Mouse (Mus musculus): ENCODE results near the gene Synj1. TPM values are rescaled to one million over a fixed set of nuclear protein-coding genes. Genes with fewer than 3 reads are reported as not detected.

The Synj1 gene
- total RNA-seq, 2 experiments from 2014 or later, result 44.6 to 105 TPM

DNA sequence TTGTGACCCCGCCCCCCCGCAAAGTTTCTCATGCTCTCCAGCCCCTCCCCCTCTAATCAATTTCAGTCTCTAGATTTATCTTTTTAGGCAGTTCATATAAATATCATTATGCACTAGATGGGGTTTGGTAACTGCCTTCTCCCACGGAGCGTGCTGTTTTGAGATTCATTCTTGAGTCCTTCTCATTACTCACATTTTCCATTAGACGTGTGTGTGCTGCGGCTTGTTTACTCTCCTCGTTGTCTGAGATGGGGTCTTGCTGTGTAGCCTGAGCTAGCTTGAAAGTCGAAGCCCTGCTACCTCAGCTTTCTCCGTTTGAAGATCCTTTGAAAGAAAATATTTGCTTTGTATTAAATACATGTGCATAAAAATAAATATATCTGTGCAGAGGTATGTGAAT is 117.3 kb downstream of the Synj1 start:
- ATAC-seq (ENCODE audit: poor library complexity, severe bottlenecking), result no peak

DNA sequence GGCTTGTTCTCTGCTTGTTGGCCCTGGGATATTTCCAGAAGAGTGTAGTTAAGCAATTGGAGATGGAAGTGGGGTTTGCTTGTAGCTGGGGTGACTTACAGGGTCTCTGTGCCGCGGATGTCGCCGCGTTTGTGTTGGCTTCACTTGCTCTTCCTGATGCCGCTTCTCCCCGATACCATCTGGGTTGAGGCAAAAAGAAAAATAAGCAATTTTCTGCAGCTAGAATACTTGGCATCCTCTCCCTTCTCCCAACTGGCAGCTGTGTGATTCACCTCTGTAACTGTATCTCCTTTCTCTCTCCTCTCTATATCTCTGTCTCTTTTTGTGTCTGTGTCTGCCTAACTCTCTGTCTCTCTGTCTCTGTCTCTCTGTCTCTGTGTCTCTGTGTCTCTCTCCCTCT is 118.1 kb downstream of the Synj1 start:
- no peak for ATAC-seq (ENCODE audit: poor library complexity, severe bottlenecking)

DNA sequence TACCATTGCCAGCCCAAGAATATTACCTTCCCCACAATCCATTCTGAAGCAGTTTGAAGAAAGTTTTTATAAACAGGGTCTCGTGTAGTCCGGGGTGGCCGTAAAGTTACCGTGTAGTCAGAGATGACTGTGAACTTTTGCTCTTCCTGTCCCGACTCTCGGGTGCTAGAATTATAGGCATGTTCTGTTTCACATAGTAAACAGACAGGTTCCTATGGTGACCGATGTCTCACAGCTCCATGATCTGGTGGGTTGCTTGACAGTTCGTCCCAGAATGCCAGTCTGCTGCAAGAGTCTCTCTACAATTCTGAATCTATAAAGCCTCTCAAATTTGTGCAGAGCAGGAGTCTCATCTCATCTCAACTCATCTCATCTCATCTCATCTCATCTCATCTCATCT is 119.0 kb downstream of the Synj1 start:
- ATAC-seq (ENCODE audit: poor library complexity, severe bottlenecking), result no peak

DNA sequence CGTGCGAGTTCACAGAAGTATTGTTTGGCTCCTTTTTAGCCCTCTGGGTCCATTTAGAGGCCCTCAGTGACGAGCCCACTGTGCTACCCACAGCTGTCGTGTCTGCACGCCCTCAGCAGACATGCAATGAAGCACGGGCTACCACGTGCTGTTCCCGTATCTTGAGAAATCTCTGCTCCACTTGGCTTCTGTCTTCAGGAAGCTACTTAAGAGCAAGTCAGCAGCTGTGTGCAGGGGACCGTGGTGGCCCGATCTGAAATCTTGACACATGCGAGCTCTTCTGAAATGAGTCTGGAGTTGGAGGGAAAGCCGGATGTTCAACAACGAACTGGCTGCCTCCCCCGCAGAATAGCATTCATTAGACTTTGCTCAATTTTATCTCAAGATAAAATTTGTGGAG is 119.5 kb downstream of the Synj1 start:
- ATAC-seq (ENCODE audit: poor library complexity, severe bottlenecking), result no peak

DNA sequence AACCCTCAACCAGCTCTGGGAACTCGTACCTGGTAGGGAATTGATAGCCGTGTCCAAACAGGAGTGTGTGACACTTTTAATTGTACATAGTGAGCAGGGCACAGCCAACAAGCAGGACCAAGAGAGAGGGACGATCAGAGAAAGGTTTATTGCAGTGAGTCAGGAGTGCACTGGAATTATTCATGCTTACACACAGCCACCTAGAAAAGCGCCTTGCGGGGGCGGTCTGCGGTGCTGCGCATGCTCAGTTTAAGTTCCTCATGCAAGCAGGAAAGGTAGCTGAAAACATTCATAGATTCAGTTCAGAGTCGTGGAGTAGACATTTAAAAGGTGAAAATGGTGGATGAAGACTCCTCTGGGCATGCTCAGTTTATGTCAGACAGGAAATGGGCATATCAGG is 120.4 kb downstream of the Synj1 start:
- ATAC-seq (ENCODE audit: poor library complexity, severe bottlenecking), result no peak

Other genes starting within 250 kb of the Synj1 start
- gene Urb1, start 200.9 kb downstream of the Synj1 start, total RNA-seq (2015), result 3.6 and 5.9 TPM in 2 replicates
- gene Urb1, start 200.9 kb downstream of the Synj1 start, total RNA-seq (2017), result 3.6 and 5.0 TPM in 2 replicates
- gene Eva1c, start 184.6 kb downstream of the Synj1 start, total RNA-seq (2015), result not detected in 2 replicates
- gene Eva1c, start 184.6 kb downstream of the Synj1 start, total RNA-seq (2017), result not detected in 2 replicates
- gene Cfap298, start 76.2 kb downstream of the Synj1 start, total RNA-seq (2015), result 8.8 and 13.9 TPM in 2 replicates
- 14.9 and 24.4 TPM in 2 replicates for gene Cfap298, start 76.2 kb downstream of the Synj1 start, total RNA-seq (2017)
- 71.3 and 81.9 TPM in 2 replicates for gene Paxbp1, start 33.2 kb upstream of the Synj1 start, total RNA-seq (2015)
- gene Paxbp1, start 33.2 kb upstream of the Synj1 start, total RNA-seq (2017), result 68.3 and 79.2 TPM in 2 replicates
- gene 4932438H23Rik, start 83.8 kb upstream of the Synj1 start, total RNA-seq (2015), result 0.09 TPM in 1 of 2 replicates, not detected in the other
- 0.12 and 0.15 TPM in 2 replicates for gene 4932438H23Rik, start 83.8 kb upstream of the Synj1 start, total RNA-seq (2017)
- 0.04 TPM in 1 of 2 replicates, not detected in the other for gene Olig2, start 214.1 kb upstream of the Synj1 start, total RNA-seq (2015)
- gene Olig2, start 214.1 kb upstream of the Synj1 start, total RNA-seq (2017), result not detected in 2 replicates